Mouse (Mus musculus) CH12.LX (cell line): ENCODE data around the gene Nat9.

Experiments
- CHD2 ChIP-seq: IDR thresholded peaks from 2 replicates; pipeline ENCODE4 v1.6.1; 2011; ENCODE audit warnings: low read length, improper control_type of control experiment
- GABPA ChIP-seq: IDR thresholded peaks from 2 replicates; pipeline ENCODE4 v1.6.1; 2012; ENCODE audit warnings: low read depth, low read length, improper control_type of control experiment, inconsistent platforms; ENCODE audit not compliant: insufficient replicate concordance
- HCFC1 ChIP-seq: IDR thresholded peaks from 2 replicates; pipeline ENCODE4 v1.6.1; 2012; ENCODE audit warnings: low read depth, mild to moderate bottlenecking, inconsistent platforms, low read length, improper control_type of control experiment
- POLR2A ChIP-seq: IDR thresholded peaks from 2 replicates; pipeline ENCODE4 v1.6.1; 2011; ENCODE audit warnings: low read depth, mild to moderate bottlenecking, improper control_type of control experiment, low read length
- POLR2AphosphoS2 ChIP-seq: IDR thresholded peaks from 2 replicates; pipeline ENCODE4 v1.6.1; 2011; ENCODE audit warnings: low read depth, low read length, improper control_type of control experiment

DNA sequence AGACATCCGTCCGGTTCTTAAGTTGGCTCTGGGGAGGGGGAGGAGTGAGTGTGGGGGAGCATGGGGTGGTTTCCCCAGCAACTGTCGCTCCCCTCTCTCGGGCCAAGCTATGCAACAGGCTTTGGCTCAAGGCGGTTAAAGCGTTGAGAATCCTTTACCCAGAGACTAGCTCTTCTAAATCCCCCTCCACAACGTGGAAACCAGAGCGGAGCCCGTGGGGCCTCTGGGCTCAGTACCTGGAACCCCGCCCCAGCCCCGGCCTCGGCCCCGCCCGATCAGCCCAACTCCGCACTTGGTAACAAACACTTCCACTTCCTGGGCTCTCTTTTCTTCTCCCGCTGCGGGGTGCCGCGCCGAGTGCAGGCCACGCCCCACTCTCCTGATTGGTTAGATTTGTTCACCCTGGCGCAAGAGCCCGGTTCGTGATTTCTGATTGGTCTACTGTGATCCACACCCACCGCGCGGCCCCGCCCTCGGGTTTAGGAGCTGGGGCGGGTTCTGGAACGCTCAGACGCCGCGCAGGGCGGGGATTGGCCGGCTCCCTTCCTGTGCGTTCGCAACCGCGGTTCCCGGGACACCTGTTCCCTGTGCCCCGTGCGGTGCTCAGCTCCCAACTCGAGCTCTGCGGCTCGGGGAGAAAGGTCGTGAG lies 24.7 kb downstream of the Nat9 start, which contains the start of gene Slc9a3r1:
- TF ChIP-seq GABPA (no peak), POLR2AphosphoS2 (peak; percentile 89), POLR2A (peak; percentile 100), CHD2 (peak; percentile 30; the same call in 1 of the 2 replicates), HCFC1 (peak; percentile 56; the same call in 1 of the 2 replicates)
